Comparison of ENCODE assay signal across 38 mouse cellular contexts in the genomic region with DNA sequence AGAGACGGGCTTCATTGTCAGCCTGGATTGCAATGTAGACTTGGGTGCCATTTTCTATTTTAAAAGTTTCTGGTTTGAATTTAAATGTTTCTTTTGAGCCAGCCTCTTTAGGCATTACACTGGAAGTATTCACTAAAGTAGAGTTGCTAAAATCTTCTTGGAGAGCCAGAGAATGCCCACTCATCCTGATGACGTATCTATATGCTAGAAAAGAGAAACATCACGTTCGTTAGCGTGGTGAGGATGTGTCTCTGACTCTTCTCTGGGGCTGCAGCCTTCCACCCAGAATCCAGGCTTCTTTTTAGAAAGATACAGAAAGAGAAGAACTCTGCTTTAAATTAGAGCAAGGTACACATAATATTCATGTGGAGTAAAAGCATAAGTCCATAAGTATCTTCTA. TPM values are rescaled to one million over a fixed set of nuclear protein-coding genes. Genes with fewer than 3 reads are reported as not detected.
"Had no signal": no experiment of that assay in that cellular context is flagged by ENCODE, and none has a peak within 500 bp of the region (broad histone marks: within the 10 kb centered on the region; RNA-seq: fewer than 3 reads in every experiment).

No protein-coding gene starts in this region.

- DNase-seq: gastrocnemius, adult 2 months; gastrocnemius, postnatal 10 days; gastrocnemius, postnatal 25 days; heart, adult 18-20 months; heart, postnatal 10 days; heart, postnatal 4 days; kidney, adult 11 months; kidney, adult 2 months; kidney, adult 9 months; kidney, postnatal 14 days; kidney, postnatal 36 days; layer of hippocampus, adult 9-11 months; layer of hippocampus, postnatal 36 days; left cerebral cortex, postnatal 4 days had no signal

- ATAC-seq: hindbrain, embryonic 16.5 days; intestine, embryonic 16.5 days; liver, embryonic 12.5 days had no signal

- H3K4me3 ChIP-seq: gastrocnemius, adult 2 months; heart, embryonic 10.5 days; heart, embryonic 12.5 days; hindbrain, embryonic 10.5 days; hindbrain, embryonic 12.5 days; kidney, embryonic 15.5 days; limb, embryonic 13.5 days; limb, embryonic 15.5 days; liver, embryonic 12.5 days had no signal

- H3K27ac ChIP-seq: gastrocnemius, adult 2 months; heart, embryonic 10.5 days; hindbrain, embryonic 10.5 days; hindbrain, embryonic 12.5 days; hindbrain, embryonic 14.5 days; kidney, embryonic 15.5 days; kidney, postnatal 0 days; limb, embryonic 13.5 days; limb, embryonic 15.5 days; liver, embryonic 12.5 days; liver, embryonic 14.5 days had no signal

RNA-seq across cellular contexts. Expression of a gene that starts 4.0 kb away (rescaled TPM):
- total RNA-seq: gastrocnemius, adult 2 months; gastrocnemius, postnatal 10 days; gastrocnemius, postnatal 25 days; granulocyte monocyte progenitor cell, adult 5-6 weeks; layer of hippocampus, postnatal 36 days; left cerebral cortex, adult 18-20 months had no signal

RNA-seq across cellular contexts. Expression of a gene that starts 25.8 kb away (rescaled TPM):
- total RNA-seq: gastrocnemius, adult 2 months; gastrocnemius, postnatal 10 days; gastrocnemius, postnatal 25 days; gastrocnemius, postnatal 4 days; granulocyte monocyte progenitor cell, adult 5-6 weeks; heart, adult 8-10 months; heart, postnatal 10 days; heart, postnatal 25 days; heart, postnatal 4 days; layer of hippocampus, adult 18-20 months; layer of hippocampus, adult 8-10 months; layer of hippocampus, postnatal 14 days; layer of hippocampus, postnatal 36 days; left cerebral cortex, adult 18-20 months; left cerebral cortex, postnatal 10 days; left cerebral cortex, postnatal 25 days; left cerebral cortex, postnatal 4 days; liver, adult 2 months had no signal
